Mouse (Mus musculus): ENCODE measurements at regions not wholly inside any gene's neighbourhood (a gene's known extent, or its start where the extent isn't known, plus 50 kb on each side); places are given as distances from the start of the nearest gene placed in this dataset.
"Not testable (repeated sequence)": the region's sequence is repeated elsewhere in the genome, so short reads cannot be mapped to it uniquely, and the experiment has no call there.

DNA sequence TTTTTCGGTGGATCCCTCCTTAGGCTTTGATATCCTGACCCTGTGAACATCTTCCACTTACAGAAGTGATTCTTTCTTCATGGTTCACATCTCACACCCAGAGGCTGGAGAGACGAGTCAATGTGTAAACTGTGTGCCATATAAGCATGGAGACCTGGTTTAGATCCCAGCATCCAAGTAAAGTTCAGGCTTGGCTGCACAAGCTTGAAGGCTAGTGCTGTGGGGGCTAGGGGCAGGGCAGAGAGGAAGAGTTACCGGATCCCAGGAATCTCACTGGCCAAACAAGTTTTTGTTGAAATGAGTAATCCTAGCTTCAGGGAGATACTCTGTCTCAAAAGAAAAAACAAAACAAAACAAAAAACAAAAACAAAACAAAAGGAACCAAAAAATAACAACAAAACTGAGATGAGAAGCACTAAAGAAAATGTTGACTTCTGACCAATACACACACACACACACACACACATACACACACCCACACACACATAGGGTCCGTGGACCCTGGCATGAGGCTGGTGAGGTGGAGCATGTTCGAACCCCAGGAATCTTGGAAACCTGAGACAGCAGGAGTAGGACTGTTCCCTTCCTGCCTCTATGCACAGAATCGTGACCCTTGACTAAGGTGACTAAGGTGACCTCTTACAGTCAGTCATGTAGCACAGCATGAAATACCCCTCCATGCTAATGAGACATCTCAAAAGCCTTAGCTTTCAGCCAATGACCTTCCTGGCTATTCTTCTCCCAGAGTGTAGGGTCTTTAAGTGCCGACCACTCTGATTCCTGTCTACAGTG lies 55.2 kb downstream of the Gm12728 start:
- no peak for DNase-seq

DNA sequence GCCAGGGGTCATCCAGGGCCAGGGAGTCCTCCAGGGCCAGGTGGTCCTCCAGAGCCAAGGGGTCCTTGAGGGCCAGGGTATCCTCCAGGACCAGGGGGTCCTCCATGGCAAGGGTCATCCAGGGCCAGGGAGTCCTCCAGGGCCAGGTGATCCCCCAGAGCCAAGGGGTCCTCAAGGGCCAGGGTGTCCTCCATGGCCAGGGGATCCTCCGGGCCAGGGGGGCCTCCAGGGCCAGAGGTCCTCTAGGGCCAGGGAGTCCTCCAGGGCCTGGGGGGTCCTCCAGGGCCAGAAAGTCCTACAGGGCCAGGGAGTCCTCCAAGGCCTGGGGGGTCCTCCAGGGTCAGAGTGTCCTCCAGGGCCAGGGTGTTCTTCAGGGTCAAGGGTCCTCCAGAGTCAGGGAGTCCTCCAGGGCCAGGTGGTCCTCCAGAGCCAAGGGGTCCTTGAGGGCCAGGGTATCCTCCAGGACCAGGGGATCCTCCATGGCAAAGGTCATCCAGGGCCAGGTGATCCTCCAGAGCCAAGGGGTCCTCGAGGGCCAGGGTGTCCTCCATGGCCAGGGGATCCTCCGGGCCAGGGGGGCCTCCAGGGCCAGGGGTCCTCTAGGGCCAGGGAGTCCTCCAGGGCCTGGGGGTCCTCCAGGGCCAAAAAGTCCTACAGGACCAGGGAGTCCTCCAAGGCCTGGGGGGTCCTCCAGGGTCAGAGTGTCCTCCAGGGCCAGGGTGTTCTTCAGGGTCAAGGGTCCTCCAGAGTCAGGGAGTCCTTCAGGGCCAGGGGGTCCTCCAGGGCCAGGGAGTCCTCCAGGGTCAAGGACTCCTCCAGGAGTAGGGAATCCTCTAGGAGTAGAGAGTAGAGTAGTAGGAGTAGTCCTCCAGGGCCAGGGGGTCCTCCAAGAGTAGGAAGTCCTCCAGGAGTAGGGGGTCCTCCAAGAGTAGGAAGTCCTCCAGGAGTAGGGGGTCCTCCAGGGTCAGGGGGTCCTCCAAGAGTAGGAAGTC lies 56.6 kb downstream of the Gm12728 start:
- not testable (repeated sequence) for DNase-seq

DNA sequence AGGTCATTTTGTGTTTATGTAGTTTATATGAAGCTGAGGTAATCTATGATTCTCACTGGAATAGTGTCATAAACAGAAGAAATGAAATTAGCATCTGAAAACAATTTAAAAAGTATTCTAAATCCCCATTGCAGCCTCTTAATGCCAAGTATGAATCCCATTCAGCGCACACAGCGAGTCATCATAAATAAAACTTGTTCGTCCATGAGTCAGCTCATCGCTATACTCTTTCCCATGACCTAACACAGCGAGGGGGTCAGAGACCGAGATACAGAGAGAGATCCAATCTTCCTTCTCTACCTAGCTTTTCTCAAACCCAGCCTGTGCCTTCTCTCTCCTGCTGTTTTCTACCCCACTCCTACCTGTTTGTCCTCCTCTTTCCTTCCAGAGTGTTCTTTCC lies 63.4 kb downstream of the Gm12728 start:
- no peak for DNase-seq

DNA sequence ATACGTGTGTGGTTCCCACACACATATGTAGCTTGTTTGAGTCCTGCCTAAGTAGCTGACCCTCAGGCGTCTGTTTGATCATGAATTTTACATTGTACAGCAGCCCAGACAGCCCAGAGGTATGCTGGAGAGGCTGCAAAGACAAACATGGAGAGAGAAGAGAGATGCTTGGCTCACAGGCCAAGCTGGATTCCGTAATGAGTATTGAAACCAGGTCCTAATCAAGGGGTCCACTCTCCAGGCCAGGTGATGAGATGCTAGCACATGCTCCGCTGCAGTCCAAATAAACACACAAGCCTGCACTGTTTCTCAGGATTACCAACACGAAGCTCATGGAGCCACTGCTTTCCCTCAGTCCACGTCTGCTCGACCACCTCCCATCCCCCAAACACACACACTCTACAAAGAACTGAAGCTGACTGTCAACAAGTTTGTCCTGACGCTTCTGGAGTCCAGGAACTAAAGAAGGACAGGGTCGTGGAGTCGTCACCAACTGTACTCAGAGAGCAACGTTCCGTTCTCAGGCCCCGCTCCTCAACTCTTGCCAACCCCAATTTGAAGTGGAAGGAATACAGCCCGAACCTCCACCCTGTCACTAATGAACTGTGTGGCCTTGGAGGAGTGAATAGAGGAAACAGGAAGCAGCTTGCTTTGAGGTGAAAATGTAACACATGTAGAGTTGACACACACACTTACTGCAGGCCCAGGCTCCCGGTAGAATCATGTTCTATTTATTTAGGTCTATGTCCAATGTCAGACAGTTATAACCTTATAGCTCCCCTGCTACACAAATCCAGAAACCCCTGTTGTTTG lies 69.6 kb downstream of the Gm12728 start:
- no peak for DNase-seq

DNA sequence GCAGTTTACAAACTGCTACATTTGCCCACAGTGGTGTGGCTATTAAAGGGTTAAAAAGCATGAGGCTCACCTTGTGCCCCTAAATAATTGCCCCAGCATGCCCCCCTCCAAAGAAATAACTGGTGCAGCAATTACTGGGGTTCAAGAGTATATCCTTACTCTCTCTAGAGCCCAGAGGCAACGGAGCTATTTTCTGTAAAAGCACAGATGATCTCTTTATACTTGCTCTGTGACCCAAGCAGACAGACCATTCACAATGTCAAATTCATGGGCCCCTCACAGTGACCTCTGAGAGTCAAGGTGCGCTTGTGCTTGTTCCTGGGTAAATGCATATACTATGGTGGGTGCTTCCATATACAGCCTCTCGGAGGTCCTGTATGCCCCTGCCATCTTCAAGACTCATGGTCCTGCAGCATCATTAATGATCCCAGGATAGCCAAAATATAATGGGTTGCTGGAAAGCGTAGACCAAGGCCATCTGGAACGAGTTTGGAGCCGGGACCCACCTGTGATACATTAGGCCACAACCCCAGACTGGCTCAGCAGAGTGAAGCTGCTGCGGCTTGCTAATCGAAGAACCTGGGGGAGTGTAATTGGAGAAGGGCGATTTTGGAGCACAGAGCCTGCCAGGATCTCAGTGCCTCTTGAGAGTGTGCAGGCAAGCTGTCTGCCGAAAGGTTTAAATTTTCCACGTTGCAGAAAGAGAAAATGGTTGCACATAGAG lies 71.4 kb downstream of the Gm12728 start:
- no peak for DNase-seq

DNA sequence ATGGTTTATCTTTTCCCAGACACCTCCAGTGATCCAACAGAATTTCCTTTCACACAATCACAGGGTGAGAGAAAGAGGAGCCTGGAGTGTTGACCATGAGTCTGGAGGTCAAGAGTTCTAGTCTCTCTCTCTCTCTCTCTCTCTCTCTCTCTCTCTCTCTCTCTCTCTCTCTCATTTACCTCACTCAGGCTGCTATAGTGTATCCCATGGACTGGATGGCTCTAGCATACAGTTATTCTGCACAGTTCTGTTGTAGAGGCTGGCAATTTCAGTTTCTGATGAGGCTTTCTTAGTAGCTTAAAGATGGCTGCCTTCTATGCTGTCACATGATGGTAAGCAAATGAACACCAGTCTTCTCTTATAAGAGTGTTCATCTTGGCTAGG lies 72.0 kb downstream of the Gm12728 start:
- DNase-seq = no peak

DNA sequence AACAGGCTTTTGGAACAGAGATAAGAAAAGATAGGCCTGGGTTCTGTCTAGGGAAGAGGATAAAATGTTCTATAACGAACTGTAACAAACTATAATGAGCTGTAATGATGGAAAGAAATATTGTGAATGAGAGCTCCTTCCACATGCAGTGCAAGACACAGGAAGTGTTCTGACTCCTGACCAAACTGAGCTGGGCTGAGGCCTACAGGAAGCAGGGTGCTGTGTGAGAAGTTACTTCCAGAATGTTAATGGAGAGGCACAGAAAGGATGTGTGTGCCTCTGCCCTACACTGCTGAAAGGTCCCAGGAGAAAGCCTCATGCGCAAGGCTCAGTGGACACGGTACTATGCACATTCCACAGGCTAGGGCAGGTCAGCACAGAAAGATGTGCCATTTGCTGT lies 80.8 kb downstream of the Gm12728 start:
- DNase-seq = no peak

DNA sequence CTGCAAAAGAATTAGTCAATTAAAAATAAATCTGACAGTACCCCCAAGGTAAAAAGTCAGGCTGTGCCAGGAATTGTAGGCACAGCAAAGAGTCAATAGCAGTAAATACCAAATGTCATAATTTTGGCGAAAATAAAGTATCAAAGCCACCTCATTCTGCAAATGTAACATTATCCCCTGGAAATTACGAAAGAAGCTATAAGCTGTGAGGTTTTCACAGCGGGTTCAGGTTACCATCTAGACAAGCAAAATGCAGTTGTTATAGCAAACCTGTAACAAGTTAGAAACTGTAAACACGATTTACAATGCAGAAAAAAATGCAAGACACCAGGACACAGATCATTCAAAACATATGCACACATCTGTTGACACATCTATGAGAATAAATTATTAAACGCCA lies 87.6 kb downstream of the Gm12728 start:
- no peak for DNase-seq

DNA sequence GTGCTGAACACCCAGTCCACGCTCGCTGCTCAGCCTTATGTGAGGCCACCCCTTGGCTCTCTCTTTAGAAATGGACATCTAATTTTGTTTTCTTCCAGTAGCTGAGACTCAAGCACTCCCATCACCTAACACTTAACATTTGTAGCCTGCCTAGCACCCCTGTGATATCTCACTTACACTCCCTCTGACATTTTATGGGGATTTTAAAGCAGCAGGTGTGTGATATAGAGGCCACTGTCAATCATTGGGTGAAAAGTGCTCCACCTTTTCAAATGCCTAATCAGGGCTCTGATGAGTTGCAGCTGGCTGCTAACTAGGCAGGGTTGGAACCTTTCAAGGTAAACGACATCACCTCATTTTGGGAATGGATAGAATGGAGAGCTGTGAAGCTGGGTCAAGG lies 90.2 kb downstream of the Gm12728 start:
- no peak for DNase-seq

DNA sequence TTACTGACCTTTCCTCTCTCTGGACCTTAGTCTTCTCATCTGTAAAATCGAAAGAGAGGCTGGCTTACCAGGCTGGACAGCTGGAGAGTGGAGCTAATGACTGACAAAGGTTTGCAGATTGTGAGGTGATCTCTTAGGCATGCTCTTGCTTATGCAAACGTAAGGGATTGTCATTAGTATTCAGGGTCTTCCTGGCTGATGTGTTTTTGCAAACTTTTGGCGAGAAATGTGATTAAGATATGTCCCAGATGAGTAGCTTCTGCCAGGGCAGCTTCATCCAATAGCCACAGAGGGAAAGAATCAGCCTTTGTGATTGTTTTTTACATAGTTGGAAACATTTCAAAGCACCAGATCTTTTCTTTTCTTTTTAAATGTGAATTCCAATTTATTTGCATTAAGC lies 95.1 kb downstream of the Gm12728 start:
- DNase-seq = no peak

DNA sequence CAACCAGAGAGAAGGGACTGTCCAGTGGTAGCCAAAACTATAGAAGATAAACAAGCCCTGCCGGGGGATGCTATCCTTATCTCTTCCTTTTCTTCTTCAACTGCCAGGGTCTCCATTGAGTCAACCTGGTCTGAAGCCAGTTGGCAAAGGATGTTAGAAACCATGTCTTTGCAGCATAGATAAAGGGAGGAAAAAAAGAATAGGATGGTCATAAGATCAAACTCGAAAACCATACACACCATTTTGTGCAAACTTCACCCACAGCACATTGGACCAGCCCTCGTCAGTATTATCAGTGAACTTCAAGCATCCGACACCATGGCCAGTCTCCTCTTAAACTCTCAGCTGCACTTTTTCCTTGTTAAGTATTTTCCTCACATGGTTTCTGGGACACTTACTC lies 101.8 kb downstream of the Gm12728 start:
- no peak for DNase-seq

DNA sequence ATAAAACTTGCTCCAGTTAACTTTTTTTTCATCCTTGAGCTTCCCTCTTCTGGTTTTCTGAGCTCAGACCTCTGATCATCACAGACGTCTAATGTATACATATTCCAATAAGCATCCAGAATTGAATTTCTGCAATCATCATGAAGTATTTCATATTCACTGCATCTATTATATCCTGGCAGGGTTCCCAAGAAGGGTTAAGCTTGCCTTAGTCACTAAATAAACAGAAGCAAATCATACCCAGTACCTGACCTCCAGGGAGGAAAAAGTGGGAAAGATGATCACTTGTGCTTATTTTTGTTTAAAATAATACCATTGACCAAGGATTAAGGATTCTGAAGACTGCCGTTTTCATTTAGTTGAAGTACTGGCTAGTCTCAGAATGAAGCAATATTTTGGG lies 102.4 kb downstream of the Gm12728 start:
- DNase-seq = no peak

DNA sequence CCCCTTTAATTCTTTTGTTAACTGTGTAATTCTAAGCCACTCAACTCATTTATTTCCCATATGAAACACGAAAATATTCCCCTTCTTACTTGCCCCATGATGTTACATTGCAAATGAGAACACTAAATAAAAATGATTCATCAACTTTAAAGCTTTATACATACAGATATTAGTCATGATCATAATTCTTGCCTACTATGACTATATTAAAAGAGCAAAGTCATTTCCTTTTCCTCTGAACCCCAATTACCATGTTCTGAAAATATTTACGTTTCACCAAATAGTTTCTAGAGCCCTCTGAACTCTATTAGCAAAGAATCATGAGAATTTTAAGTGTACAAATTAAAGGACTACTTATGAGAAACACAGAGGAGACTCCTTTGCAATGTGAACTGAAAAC lies 105.4 kb downstream of the Gm12728 start:
- DNase-seq = no peak

DNA sequence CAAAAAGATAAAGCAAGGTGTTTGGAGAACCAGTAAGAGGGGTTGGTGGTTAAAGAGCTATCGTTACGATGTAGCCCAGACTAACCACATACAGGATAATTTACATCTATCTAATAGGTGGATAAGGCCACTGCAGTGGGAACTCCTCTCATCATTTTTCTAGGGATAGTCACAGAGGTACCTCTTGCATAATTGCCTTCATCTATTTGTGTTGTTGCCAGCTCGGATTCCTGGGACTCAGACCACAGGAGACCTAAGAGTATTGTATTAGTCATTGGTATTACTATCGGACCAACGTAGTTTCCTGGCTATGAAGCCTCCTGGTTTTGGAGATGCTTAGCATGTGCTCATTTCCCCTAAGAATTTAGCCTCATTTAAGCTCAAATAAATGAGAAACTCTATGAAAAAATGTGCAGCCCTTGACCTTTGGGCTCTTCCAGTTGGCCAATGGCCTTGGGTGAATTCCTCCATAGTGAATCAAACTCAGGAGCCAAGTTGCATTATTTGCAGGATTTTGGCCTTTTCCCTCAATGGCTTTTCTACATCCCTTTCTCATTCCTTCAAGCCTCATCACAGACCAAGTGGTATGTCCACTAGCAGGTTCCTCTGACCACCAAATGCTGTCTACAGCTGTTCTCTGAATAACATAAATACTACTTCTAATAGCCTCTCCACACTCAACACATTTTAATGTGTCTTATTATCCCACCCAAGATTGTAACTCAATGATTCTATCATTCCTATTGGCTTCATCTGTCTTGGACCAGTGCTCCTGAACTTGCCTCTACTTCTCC lies 108.6 kb downstream of the Gm12728 start:
- DNase-seq = no peak

DNA sequence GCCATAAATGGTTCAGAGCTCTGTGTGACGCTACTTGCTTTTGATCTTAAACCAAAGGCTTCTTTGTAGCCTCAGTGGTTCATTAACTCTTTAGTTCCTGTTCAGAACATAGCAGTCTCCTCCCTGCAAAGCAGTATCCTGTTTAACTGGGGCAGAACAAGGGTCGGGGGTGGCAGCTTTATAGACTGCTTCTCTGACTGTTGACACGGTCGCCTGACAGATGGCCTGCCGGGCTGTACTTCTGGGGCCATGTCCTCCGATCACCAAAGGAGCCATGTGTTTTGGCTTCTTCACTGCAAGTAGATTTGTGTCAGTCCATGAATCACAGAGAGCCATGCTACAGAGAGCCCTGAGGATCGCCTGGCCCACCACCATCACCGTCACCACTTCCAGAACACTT lies 115.2 kb downstream of the Gm12728 start:
- DNase-seq = no peak

DNA sequence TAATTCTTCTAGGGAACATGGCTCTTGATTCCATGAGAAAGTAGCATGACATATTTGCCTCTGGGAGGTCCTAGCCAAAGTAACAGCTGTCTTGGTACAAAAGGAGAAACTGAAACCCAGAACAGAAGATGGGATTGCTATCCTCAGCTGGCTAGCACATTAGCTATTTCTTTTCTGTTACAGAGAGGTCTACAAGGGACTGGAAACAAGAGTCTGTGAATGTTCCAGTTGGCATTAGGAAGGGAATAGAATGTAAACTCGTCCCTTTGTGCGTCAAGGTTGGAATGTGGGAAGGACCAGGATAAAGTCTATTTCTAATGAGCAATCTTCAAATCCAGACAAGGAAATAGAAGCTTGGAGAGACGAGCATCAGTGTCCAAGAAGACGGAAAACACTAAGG lies 116.7 kb downstream of the Gm12728 start:
- DNase-seq = no peak

DNA sequence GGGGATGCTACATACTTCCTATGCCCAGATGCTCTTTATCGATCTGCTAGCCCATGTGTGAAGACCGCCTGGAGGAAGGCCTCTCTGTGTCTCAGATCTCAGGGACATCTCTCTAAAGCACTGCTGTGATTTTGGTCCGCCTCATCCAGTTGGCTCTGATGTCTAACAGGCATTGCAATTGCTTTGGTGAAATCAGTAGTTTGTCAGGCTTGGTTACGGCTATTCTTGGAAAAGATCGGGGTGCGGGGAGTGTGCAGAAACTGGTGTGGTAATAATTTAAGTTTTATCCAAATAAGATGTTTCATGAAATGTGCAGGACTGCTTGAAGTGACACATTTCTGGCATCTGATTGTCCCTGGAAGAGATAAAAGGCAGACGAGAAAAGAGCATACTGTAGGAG lies 117.9 kb downstream of the Gm12728 start:
- no peak for DNase-seq

DNA sequence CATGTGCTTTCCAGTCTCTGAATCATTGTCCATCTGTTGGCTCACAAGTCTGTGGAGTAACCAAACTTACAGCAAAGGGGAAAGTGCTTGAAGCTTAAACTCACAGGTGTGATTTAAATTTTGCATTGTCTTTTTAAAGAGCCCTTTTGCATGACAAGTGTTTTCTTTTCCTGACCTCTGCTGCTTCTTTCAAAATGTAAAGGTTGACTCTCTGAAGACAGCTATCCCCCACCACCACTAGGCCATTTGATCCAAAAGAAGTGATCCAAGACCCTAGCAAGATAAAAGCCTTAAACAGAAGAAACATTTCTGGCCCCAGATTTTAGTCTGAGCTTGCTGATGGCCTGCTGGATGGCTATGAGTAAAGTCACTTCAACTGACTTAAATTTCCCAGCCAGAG lies 118.6 kb downstream of the Gm12728 start:
- no peak for DNase-seq

DNA sequence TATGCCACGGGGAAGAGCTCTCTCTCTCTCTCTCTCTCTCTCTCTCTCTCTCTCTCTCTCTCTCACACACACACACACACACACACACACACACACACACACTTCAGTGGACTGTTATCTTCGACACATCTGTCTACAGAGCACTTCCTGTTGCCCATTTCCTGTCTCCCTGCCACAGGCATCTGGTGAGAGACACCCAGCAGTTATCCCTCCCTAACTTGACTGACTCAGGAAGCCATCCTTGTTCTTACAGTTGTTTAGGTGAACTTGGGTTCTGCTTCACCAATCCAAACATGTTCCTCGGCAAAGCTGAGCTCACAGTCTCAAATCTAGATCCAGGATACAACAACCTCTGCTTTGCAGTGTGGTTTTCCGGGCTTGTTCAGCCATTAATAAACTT lies 119.6 kb downstream of the Gm12728 start:
- no peak for DNase-seq

DNA sequence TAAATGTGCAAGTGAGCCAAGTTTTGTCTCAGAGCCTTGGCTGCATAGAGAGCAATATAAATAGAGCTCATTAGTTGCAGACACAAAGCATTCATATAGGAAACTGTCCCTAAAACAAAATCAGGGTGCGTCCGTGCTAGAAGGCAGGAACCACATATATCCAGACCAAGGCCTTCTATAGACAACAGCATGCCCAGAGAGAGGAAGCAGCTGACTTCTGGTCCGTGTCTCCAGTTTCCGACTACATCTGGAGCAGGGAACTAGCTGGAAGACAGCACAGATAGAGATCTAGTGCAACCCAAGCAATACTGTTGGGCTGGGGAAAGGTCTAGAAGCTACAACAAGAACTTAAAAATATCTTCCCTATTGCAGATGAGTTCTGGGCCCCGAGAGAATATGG lies 121.0 kb downstream of the Gm12728 start:
- DNase-seq = no peak

DNA sequence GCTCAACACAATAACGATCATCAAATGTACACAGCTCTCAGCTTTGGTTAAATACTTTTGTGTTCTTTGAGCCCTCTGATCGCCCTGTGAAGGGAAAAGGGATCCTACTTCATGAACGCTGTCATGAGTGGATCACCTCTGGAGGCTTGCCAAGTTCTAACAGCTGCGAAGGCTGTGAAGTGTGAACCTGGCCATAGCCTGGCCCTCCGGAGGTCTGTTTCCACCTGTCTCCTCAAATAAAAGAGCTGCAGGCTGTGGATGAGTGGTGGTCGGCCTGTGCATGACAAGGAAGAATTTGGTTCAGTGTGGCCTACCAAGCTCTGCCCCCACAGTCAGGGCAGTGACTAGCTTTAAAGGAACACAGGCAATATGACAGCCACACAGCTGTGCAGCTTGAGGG lies 122.0 kb downstream of the Gm12728 start:
- DNase-seq = no peak

DNA sequence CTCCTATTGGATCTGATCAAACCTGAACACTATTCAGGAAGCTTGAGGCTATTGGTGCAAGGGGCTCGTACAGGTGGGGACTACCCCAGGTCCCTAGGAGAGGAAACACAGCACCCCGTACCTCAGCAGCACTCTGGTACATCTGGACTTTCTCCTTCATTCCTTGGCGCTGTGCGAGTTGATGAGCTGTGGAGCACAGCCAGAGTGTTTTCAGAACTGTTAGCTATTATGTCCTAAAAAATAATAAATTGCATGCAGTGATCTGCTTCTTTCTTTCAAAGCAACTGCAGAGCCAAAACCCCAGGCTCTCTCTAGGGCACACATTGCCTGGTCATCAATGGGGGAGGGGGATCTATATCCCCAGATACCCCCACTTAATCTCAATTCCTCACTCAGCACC lies 122.6 kb downstream of the Gm12728 start:
- DNase-seq = no peak

Measured in right cerebral cortex, postnatal 25 days (tissue).